Mouse (Mus musculus): ENCODE measurements at regions not wholly inside any gene's neighbourhood (a gene's known extent, or its start where the extent isn't known, plus 50 kb on each side); places are given as distances from the start of the nearest gene placed in this dataset.

DNA sequence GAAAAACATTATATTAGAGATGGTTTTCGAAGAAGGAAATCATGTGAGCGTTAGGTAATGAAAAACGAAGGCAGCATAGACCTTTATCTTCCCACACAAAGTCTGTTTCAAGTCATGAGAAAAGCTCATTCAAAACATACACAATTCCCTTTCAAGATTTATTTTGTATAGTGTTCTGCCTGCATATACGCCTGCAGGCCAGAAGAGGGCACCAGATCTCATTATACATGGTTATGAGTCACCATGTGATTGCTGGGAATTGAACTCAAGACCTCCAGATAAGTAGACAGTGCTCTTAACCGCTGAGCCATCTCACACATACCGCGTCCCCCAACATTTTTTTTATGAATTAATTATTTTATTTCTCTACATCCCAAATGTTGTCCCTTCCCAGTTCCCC lies 578.3 kb upstream of the Ccdc54 start:
- Histone ChIP-seq H3K27me3 (ENCODE audit: control insufficient read depth, insufficient read depth, low read length) (no peaks in the 10 kb centered on the region), H3K27ac (ENCODE audit: insufficient read depth, low read length) (no peak overlapping the region), H3K4me1 (ENCODE audit: control insufficient read depth, insufficient read depth, insufficient read length) (no peaks in the 10 kb centered on the region), H3K36me3 (ENCODE audit: control insufficient read depth, insufficient read depth, low read length) (no peaks in the 10 kb centered on the region), H3K4me3 (ENCODE audit: extremely low read depth, insufficient read depth, insufficient read length) (no peak overlapping the region)
- no peak for TF ChIP-seq CTCF (IDR thresholded peaks at IDR 0.05; ENCODE audit: extremely low read depth, insufficient read depth, insufficient read length, insufficient replicate concordance)
- no peak for TF ChIP-seq POLR2A (IDR thresholded peaks at IDR 0.05; ENCODE audit: low read depth, low read length)
- 79% methylated on average over 7 of the region's 7 CpGs for WGBS
- DNase-seq (ENCODE audit: low read depth in 1 of 2, low spot score in 2 of 2) = no peak

DNA sequence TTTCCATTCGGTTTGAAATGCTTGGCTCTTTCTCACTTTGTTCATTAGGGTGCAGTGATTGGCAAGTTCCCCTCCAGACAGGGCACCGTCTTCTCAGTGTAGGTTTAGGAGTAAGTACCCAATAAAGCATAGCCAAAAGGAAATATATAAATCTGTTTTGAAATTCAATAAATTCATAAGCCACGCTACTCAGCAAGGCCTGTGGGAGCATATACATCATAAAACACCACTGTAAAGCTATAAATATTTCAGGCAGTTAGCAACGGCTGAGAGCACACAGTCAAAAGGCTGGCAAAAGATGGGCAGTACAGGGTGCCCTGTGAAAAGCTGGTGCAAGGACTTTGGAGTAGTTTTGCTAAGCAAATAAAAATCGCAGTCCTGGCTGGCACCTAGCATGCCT lies 569.8 kb upstream of the Ccdc54 start:
- no peak overlapping the region for H3K27ac ChIP-seq (ENCODE audit: insufficient read depth, low read length)
- H3K36me3 ChIP-seq (ENCODE audit: control insufficient read depth, insufficient read depth, low read length) = no peaks in the 10 kb centered on the region
- H3K27me3 ChIP-seq (ENCODE audit: control insufficient read depth, insufficient read depth, low read length) = no peaks in the 10 kb centered on the region
- 78% methylated on average over 5 of the region's 5 CpGs for WGBS
- no peak overlapping the region for H3K4me3 ChIP-seq (ENCODE audit: extremely low read depth, insufficient read depth, insufficient read length)
- H3K4me1 ChIP-seq (ENCODE audit: control insufficient read depth, insufficient read depth, insufficient read length) = no peaks in the 10 kb centered on the region
- DNase-seq (ENCODE audit: low read depth in 1 of 2, low spot score in 2 of 2) = no peak
- TF ChIP-seq POLR2A (IDR thresholded peaks at IDR 0.05; ENCODE audit: low read depth, low read length) = no peak
- no peak for TF ChIP-seq CTCF (IDR thresholded peaks at IDR 0.05; ENCODE audit: extremely low read depth, insufficient read depth, insufficient read length, insufficient replicate concordance)

DNA sequence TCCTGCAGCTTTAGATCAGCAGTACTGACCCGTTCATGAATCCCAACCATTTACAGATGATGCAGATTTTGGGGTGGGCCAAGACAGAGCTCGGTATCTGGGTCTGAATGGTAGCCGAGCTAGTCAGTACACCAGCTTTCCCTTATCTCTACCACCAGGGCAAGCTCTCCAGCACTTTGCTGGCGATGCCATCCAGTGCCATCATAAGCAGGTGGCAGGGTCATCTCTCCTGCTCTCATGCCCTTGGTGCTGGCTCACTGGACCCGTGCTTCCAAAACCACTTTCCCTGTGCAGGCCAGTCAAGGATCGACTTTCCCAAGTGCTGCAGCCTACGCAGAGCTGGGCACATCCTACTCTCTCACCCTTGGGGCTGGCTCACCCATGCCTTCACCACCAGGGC lies 547.6 kb upstream of the Ccdc54 start:
- H3K4me3 ChIP-seq (ENCODE audit: extremely low read depth, insufficient read depth, insufficient read length) = no peak overlapping the region
- no peak for TF ChIP-seq POLR2A (IDR thresholded peaks at IDR 0.05; ENCODE audit: low read depth, low read length)
- no peak for TF ChIP-seq CTCF (IDR thresholded peaks at IDR 0.05; ENCODE audit: extremely low read depth, insufficient read depth, insufficient read length, insufficient replicate concordance)
- 89% methylated on average over 7 of the region's 7 CpGs for WGBS

DNA sequence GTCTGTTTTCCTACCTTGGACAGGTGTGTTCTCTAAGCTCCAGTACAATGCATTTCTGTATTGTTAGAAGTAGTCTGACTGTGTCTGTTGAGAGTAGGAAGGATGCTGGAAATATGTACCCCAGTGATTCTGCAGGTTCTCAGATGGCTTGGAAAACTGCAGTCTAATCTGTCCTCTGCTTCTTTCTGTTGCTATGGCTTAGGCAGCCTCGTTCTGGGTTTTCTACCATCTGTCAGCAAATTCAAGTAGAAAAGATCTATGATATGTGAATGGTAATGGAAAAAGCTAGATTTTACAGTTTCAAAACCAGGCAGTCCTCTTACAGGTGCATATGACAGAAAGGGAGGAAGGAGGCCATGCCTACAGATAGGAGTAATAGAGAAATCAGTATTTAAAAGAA lies 528.9 kb upstream of the Ccdc54 start:
- Histone ChIP-seq H3K27ac (ENCODE audit: insufficient read depth, low read length) (no peak overlapping the region), H3K4me1 (ENCODE audit: control insufficient read depth, insufficient read depth, insufficient read length) (no peaks in the 10 kb centered on the region), H3K4me3 (ENCODE audit: extremely low read depth, insufficient read depth, insufficient read length) (no peak overlapping the region), H3K27me3 (ENCODE audit: control insufficient read depth, insufficient read depth, low read length) (no peaks in the 10 kb centered on the region), H3K36me3 (ENCODE audit: control insufficient read depth, insufficient read depth, low read length) (no peaks in the 10 kb centered on the region)
- DNase-seq (ENCODE audit: low read depth in 1 of 2, low spot score in 2 of 2) = no peak
- 81% methylated on average over 1 of the region's 1 CpGs for WGBS
- TF ChIP-seq CTCF (IDR thresholded peaks at IDR 0.05; ENCODE audit: extremely low read depth, insufficient read depth, insufficient read length, insufficient replicate concordance) (no peak), POLR2A (IDR thresholded peaks at IDR 0.05; ENCODE audit: low read depth, low read length) (no peak)

More for the DNA sequence above, 547.6 kb upstream of the Ccdc54 start:
- DNase-seq (ENCODE audit: low read depth in 1 of 2, low spot score in 2 of 2) = no peak
- Histone ChIP-seq H3K27ac (ENCODE audit: insufficient read depth, low read length) (no peak overlapping the region), H3K27me3 (ENCODE audit: control insufficient read depth, insufficient read depth, low read length) (no peaks in the 10 kb centered on the region), H3K36me3 (ENCODE audit: control insufficient read depth, insufficient read depth, low read length) (no peaks in the 10 kb centered on the region), H3K4me1 (ENCODE audit: control insufficient read depth, insufficient read depth, insufficient read length) (no peaks in the 10 kb centered on the region)

DNA sequence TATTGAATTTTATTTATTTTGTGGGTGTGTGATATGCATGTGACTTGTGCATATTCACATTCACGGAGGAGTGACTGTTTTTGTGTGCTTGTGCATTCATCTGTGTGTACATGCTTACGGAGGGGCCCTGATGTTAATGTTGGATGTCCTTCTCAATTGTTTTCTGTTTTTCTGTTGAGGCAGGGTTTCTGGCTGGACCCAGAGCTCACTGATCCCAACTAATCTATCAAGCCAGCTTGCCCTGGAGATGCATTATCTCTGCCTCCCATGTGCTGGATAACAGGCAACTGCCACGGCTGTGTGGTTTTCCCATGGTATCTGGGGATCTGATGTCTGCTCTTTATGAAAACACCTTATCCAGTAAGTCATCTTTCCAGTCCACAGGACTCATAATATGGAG lies 527.4 kb upstream of the Ccdc54 start:
- Histone ChIP-seq H3K4me1 (ENCODE audit: control insufficient read depth, insufficient read depth, insufficient read length) (no peaks in the 10 kb centered on the region), H3K27me3 (ENCODE audit: control insufficient read depth, insufficient read depth, low read length) (no peaks in the 10 kb centered on the region), H3K36me3 (ENCODE audit: control insufficient read depth, insufficient read depth, low read length) (no peaks in the 10 kb centered on the region), H3K4me3 (ENCODE audit: extremely low read depth, insufficient read depth, insufficient read length) (no peak overlapping the region), H3K27ac (ENCODE audit: insufficient read depth, low read length) (no peak overlapping the region)
- WGBS = 72% methylated on average over 3 of the region's 3 CpGs
- DNase-seq (ENCODE audit: low read depth in 1 of 2, low spot score in 2 of 2) = no peak
- TF ChIP-seq CTCF (IDR thresholded peaks at IDR 0.05; ENCODE audit: extremely low read depth, insufficient read depth, insufficient read length, insufficient replicate concordance) (no peak), POLR2A (IDR thresholded peaks at IDR 0.05; ENCODE audit: low read depth, low read length) (no peak)

DNA sequence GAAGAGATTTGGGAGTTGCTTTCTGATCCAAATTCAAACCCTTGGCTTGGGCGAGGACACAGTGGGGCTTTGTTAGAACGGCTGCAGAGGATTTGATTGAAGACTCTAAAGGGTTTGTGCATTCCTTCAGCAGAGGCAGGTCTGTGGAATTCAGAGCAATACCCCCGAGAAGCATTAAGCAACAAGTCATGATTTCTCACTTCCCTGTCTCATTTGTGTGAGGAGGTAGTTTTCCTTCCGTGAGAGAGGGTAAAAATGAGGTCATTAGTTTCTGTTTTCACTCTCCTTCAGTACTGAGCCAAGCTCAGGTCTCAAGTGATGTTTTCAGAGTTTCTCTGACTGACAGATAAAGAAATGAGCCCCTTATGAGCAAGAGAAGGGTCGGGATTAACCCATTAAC lies 526.9 kb upstream of the Ccdc54 start:
- no peak overlapping the region for H3K4me3 ChIP-seq (ENCODE audit: extremely low read depth, insufficient read depth, insufficient read length)
- WGBS = 43% methylated on average over 5 of the region's 5 CpGs
- no peak for DNase-seq (ENCODE audit: low read depth in 1 of 2, low spot score in 2 of 2)
- H3K36me3 ChIP-seq (ENCODE audit: control insufficient read depth, insufficient read depth, low read length) = no peaks in the 10 kb centered on the region
- TF ChIP-seq CTCF (IDR thresholded peaks at IDR 0.05; ENCODE audit: extremely low read depth, insufficient read depth, insufficient read length, insufficient replicate concordance) (no peak), POLR2A (IDR thresholded peaks at IDR 0.05; ENCODE audit: low read depth, low read length) (no peak)
- no peaks in the 10 kb centered on the region for H3K4me1 ChIP-seq (ENCODE audit: control insufficient read depth, insufficient read depth, insufficient read length)
- no peaks in the 10 kb centered on the region for H3K27me3 ChIP-seq (ENCODE audit: control insufficient read depth, insufficient read depth, low read length)
- H3K27ac ChIP-seq (ENCODE audit: insufficient read depth, low read length) = no peak overlapping the region

DNA sequence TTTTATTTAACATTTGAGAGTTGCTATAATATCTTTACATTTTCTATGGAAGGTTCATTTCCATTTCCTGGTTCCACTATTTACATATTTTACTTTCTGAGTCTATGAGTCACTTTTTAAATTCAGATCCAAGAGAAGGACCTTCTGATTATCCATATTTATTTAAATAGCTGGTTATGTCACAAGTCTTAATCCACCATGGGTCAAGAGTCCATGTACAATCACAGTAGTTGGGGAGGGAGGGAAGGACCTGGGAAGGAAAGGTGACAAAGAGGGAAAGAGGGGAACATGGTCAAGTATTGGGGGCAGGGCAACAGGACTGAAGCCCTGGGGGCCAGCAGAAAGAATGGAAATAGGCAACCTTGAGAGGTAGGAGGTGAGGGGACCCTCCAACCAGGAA lies 518.9 kb upstream of the Ccdc54 start:
- Histone ChIP-seq H3K36me3 (ENCODE audit: control insufficient read depth, insufficient read depth, low read length) (no peaks in the 10 kb centered on the region), H3K27ac (ENCODE audit: insufficient read depth, low read length) (no peak overlapping the region), H3K4me1 (ENCODE audit: control insufficient read depth, insufficient read depth, insufficient read length) (no peaks in the 10 kb centered on the region), H3K27me3 (ENCODE audit: control insufficient read depth, insufficient read depth, low read length) (no peaks in the 10 kb centered on the region), H3K4me3 (ENCODE audit: extremely low read depth, insufficient read depth, insufficient read length) (no peak overlapping the region)
- TF ChIP-seq POLR2A (IDR thresholded peaks at IDR 0.05; ENCODE audit: low read depth, low read length) (no peak), CTCF (IDR thresholded peaks at IDR 0.05; ENCODE audit: extremely low read depth, insufficient read depth, insufficient read length, insufficient replicate concordance) (no peak)
- no peak for DNase-seq (ENCODE audit: low read depth in 1 of 2, low spot score in 2 of 2)
